Mouse (Mus musculus): ENCODE data around the gene Tstd2.
A peak's percentile ranks its signal among the peaks of the same experiment; 100 is the strongest.

Gene Tstd2

DNA sequence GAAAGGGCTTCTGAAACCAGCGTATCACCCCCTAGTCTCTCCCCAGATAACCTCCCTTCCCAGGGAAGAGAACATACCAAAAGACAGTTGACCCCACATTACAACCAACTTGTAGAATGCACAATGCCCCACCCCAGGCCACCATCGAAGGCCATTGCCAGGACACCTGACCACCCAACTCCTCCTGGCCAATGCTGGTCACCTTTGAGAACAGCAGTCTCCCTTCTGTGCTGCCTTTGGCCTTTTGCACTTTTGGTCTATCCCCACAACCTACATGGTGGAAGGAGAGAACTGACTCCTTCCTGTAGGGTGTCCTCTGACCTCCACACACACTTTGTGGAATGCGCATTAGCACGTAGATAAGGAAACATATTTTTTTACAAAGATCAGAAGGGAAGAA, 21.0 kb downstream of the Tstd2 start:
- no peak for DNase-seq

DNA sequence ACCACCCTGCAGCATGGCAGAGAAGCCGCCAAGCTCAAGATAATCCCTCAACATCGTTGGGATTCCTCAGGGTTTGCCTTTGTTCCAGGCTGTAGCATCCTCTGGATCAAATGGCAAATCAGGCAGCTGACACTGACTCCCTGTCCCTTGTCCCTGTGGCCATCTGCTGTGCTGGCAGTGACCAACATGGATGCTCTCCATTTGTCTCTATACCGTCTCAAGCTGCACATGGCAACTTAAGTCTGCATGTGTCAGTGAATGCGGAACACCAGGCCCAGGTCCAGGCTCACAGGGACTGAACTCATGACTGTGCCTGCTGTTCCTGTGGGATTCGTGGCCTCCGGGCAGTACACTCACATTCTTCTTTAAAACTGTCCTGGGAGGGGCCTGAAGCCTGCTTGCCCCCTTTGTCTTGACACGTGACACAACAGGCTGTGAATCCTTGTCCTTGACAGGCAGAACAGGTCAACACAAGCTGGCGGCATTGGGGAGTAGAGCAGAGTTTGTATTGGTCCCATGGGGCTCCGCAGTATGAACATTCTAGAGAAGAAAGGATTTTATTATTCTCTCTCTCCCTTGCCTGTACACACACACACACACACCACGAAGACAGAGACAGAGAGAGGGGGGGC, 21.8 kb downstream of the Tstd2 start:
- no peak for DNase-seq

DNA sequence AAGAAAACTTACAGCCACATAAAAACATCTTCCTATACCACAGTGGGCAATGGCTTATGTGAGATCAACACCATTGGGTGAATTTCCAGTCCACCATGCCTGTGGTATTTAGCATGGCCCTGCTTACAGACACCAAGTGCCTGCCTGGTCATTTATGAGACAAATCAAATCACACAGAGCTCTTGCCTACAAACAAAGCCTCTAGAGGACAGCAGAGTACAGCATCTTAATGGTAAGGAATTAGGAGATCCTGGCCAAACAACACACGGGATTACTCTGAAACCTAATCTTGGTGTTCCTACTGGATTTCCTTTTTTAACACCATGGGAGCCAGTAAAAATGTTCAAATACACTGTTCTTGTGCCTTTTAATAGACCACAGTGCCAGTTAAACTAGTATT, 23.2 kb downstream of the Tstd2 start:
- DNase-seq: no peak

DNA sequence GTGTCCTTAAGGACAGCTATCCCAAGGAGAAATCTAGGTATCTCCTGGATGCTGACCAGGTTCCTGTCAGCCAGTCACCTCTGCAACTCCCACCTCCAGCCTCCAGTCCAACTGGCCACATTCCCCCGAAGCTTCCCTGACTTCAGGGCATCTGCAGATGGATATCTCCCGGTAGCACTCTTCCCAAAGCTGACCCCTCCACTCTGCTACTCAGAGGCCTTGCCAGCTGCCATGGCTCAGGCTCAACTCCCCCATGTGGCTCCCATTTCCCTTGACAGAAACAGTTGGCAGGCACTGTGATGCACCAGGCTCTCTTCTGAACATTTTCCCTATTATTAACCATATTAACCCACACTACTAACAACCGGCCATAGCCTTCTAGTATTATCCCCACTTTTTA, 27.1 kb downstream of the Tstd2 start:
- no peak for DNase-seq

DNA sequence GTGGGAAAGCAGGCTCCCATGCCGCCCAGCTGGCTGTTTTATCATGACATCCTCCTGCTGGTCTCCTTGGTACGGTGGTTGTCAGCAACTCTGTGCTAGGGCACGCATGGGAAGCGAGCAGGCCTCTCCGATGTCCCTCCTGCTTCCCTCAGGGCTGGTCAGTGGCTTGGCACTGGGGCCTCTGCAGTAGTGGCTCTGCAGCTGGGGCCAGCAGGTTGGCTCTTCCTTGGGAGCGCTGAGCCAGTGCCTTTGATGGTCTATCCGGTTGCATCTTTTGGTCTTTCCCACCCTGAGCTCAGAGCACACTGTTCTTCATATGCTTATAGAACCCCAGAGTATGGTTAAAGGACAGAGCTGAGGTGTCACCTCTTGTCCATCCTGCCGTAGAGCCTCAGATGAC, 28.4 kb downstream of the Tstd2 start:
- no peak for DNase-seq

DNA sequence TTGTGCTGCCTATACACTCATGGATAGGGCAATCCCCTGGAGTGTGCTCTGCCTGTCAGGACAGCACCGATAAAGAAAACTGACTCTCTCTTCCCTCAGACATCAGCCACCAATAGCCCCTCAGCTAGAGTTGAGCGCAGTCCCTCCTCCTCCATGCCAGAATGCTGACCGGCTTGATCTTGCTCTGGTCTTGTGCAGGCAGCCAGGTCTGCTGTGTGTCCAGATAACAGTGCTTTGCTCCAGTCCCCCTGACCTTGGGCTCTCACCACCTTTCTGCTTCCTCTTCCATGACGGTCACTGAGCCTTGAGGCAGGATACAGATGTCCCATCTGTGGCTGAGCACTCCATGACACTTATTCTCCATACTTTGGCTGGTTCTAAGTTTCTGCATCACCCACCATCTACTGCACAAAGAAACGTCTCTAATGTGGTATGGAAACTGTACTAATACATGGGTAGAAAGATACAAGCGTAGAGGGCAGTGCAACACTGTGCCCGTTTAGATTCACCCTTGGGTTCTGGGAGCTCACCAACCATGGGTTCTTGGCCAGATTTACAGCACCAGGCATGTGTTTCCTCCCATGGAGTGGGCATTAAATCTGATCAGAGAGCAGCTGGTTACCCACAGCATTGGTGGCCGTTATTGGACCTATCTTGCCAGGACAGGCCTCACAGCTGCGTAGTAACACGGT, 36.3 kb downstream of the Tstd2 start:
- DNase-seq: no peak

DNA sequence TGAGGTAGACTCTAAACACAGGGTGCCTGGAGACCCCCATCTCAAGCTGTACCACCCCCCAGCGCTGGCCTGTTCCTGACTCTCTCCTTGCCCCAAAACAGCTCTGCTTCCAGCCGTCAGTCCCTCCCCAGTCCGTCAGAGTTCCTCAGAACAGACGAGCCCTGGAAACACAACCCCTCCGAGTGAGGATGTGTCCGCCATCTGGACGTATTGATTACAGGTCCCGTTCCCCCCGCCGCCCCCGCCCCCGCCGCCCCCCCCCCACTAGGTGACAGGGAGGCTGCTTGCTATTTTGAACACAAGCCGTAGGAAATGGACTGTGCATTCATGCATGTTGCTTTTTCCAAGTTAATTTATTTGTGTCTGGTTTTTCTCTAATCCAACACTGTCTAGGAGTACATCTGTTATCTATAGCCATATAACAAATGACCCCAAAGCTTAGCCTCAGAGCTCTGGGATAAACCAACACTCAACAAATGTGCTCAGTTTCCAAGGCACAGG, 37.2 kb downstream of the Tstd2 start:
- DNase-seq: no peak

DNA sequence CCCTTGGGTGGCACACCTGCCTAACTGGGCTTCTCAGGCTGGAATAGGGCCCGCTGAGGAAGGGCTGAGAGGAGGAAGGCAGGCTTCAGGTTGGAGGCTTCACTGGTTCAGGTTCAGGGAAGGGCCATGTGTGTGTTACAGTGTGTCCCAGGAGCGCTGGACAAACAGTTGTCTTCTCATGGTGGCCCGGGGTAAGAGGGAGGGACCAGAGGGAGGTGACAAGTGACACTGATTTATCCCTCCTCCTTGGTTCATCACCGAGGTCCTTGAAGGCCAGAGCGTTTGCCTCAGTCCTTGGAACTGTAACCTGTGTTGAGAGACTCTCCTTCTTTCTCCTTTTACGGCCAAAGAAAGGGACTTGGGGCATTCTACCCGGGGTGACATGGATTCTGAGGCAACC, 38.0 kb downstream of the Tstd2 start:
- DNase-seq: no peak

DNA sequence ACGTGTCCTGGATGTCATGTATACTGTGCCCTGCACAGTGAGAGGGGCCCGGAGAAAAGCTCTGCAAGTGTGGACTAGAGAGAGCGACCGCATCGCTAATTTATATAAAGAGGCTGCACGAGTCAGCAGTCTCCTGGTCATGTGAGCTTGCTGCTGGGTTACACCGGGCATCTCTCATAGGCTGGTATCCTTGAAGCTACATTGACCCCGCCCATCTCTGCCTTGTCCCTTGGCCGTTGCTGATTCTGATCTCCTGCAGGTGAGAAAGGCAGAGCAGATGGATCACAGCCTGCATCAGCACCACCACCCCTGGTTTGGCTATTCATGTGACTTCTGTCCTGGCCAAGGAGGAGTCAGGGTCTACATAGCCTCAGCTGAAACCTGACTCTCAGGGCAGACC, 39.4 kb downstream of the Tstd2 start:
- no peak for DNase-seq

DNA sequence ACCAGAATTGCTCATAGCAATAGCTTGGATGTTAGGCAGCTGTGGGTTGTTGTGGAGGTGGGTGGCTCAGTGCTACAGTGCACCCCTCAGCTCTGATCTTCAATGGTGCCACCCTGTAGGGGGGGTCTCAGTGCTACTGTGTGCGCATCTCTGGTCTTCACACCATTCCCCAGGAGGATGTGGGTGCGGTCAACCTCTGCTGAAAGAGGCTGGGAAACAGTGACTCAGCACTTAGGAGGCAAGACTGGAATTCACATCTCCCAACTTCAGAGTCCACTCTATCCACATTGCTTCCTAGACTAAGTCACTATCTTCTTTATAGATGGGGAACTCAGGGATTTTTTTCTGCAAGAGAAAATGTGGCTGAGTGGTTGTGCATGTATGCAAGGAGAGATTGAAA, 40.9 kb downstream of the Tstd2 start:
- no peak for DNase-seq

DNA sequence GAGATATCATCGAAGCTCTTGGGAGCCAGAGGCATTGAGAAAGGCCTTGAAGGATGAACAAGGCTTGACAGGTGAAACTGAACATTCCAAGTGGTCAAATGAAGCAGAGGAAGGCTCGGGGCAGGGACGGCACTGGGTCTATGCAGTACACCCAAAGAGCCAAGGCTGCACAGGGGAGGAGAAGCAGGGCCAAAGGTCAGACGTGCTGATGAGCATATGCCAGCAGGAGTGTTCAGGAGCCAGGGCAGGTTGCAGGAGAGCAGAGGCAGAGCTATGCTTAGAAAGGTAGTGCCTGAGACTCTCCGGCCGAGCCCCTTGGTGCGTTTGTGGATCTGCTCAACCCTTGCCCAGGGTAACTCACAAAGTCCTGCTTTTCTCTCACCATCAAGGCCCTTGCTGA, 41.9 kb downstream of the Tstd2 start:
- no peak for DNase-seq

DNA sequence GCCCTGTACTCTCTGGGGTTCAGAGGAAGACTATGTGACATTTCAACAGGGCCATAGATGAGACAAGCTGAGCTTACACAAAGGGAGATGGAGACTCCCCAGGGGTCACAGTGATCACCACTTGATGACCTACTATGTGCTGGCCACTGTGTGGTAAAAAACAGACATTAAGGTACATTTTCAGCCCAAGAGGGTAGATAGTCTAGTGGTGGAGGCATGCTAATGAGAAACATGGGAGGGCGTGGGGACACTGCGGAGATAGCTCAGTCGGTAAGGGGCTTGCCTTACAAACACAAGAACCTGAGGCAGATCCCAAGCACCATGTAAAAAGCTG, 42.7 kb downstream of the Tstd2 start:
- no peak for DNase-seq

DNA sequence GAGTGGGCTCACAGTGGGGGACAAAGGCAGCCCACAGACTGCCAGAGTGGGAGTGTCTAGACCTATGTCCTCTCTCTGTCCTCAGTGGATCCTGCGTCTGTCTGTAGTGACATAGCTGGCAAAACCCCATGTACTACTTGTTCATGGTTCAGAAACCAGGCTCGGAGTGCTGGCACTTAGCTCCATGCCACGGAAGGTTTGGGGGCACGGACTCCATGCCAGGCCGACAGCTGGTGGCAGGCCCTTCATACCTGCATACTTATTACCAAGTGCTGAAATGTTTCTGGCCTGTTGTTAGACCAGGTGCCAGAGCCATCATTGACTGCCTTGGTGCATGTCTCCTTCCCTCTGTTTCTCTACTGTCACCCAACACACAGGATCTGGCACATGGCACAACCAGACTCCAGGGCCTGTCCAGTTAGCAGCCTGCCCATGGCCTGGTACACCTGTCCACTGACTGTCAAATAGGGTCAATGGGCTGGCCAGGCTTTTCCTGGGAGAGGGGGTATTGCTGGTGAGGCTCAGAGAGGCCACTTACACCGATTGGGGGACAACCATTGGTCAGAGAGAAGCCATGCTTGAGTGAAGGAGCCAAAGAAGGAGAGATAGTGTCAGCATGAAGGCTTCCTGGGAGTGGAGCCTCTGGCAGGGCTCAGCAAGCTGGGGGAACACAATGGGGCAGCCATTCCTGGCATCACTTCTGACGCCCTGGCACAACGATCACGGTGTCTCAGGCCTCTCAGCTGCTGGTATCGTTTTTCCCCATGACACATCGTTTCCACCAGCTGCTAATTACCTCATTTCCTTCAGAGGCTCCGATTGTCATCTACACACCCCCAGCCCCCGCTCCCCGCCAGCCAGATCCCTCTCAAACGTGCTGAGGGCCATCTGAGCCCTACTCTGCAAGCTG, 43.3 kb downstream of the Tstd2 start:
- peak; percentile 30 for DNase-seq

DNA sequence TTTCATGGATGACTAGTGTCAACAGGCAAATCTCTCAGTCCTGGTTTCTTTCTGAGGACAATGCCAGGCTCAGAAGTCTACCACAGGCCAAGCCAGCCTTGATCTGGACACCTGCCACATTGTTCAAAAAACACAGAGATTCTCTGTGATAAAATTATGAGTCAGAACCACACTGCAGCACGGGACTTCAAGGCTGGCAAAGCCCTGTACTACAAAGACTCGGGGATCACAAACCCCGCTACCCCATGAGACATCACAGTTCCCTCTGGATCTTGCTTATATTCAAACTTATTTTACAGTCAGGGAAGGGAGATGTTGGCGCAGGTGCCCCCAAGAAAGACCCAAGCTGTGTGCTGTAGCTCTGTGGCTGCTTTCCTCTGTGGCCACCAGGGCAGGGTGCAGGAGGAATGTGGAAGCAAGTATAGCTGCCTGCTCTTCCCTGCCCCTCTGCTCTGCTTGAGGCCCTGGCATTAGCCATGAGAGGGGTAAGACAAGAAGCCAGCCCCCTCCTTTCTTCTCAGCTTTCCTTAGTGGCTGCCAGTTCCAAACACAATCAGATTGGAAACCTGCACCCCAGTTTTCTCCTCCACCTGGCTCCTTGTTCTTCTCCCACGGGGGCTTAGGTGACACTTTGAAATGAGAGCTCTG, 45.9 kb downstream of the Tstd2 start:
- DNase-seq: no peak

DNA sequence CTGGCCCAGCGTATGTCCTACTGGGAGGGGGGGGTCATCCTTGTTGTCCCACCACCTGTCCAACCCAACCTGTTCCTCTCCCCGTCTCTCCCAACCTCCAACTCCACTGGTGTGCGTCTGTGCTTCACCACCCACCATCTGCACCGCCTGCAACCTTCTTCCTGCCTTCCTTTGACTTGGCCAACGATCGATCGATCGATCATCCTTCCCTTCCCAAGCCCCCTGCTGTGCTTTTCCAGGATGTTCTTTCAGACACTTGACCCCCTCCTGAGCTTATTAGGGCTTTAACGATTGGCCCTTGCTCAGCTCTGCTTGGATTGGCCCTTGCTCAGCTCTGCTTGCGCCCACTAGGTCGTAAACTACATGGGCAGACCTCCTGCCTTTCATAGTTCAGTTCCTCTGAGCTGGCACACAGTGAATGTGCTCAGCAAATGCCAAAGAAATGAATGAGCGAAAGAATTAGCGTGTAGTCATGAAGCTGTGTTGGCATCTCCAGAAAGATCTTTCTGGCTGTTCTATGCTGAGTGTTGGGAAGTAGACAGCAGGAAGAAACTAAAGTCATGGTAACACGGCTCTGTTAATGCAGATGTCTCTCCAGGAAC, 48.9 kb downstream of the Tstd2 start:
- DNase-seq: no peak

DNA sequence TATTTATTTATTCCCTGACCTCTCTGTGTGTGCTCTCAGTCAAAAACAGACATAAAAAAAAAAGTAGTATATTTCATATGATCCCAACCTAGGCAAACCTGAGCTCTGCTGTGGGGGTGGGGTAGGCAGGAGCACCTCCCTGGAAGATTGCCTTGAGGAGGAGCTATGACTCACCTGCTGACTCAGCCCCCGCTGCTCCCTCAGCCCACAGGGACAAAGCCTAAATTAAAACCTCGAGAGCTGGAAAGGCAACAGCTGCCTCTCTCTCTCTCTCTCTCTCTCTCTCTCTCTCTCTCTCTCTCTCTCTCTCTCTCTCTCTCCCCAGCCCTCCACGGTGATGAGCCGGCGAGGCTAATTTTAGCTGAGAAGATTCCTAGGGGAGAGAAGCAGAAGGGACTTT, 50.6 kb downstream of the Tstd2 start:
- DNase-seq: no peak

DNA sequence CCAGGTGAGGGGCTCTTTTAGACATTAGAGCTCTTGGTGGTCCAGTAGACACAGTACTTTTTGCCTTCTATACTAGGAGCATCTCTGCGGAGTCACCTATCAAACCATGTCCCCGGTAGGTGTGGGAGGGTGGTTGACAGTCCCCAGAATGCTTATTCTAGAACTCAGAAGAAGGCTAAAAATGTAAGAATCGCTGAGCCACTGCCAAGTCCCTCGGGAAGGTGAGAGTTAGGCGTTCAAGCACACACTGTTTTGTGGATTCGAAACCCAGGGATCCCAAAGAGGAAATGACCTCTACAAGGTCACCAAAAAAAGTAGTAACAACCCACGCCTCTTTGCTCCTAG, 51.1 kb downstream of the Tstd2 start:
- DNase-seq: no peak

DNA sequence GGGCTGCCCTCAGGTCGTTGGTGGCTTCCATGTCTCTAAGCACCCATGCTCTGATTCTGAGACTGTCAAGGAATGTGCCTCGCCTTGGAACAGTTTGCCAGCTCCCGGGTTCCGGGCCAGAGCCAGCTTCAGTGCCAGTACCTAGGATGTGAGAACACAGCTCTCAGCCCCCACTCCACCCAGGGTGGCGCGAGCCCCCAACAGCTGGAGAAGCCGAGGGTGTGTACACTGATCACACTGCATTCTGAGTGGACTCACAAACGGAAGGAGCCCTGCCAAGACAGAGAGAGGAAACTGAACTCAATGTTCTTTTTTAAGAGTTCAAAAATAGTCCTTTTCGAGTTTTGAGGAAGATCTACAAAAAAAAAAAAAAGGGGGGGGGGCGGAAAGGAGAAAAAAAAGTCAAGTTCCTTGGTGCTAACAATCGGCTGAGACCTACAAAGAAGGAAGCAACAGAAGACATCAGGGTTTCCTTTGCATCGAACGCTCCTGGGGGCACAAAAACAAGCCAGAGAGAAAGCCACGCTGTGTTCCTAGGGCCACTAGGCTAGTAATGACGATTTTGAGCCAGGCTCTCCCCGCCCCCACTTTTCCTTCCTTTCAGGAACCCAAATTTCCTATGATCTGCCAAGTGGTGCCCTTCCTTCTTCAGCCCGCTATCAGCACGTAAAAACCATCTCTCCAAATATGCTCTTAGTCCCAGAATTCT, 51.6 kb downstream of the Tstd2 start:
- no peak for DNase-seq

DNA sequence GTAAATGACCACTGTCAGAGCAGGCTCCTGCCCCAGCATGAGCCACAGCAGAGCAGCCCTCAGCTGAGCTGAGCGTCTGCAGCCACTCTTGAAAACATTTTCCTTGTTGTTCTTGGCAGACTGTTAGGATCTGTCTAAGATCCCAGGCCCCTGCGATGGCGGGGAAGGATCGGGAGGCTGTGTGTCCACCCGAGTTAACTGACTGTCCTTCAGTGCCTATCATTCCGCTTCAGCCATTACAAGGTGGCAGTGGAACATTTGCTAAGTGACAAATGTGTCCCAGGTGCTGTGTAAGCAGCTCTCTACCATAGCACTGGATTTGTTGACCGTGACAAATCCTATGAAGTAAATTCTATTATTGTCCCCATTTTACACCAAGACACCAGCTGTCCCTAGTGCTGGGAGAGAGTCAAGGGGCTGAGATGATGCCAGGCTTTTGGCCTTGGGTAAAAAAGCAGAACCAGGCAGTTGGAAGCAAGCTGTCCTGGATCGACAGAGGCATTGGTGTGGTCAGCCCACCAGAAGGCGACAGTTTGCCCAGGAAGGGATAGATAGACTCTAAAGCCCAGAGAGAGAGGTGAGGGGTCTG, 53.2 kb downstream of the Tstd2 start:
- no peak for DNase-seq

DNA sequence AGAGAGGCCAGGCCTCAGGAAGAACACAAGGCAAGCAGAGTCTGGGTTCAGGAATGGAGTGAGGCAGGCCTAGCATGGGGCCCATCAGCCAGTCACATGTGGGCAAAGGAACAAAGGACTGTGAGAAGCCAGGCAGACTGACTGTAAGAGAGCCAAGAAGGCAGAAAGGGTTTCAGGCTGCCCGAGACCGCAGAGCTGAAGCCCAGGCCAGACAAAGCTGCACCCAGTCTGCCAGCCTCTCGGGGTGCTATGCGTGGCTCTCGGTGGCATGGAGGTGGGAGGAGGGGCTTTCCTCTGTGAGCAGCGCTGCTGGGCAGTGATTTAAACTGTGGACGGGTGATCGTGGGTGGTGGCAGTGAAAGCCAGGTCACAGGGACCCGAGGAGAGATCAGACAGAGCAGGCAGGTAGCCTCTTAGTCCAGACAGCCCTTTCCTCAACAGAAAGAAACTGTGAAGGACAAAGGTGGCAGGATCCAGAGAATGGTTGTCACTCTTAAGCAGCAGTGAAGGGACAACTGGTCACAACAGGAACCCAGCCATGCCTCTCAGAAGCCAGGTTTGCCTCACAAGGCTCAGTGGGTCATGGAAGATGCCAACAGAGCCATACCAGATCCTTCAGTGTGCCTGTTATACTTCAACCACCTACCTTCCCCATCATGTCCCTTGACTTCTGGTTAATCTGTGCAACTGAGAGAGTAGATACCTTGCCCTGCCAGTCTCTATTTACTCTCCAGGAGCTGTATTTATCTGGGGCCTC, 53.9 kb downstream of the Tstd2 start:
- DNase-seq: no peak

DNA sequence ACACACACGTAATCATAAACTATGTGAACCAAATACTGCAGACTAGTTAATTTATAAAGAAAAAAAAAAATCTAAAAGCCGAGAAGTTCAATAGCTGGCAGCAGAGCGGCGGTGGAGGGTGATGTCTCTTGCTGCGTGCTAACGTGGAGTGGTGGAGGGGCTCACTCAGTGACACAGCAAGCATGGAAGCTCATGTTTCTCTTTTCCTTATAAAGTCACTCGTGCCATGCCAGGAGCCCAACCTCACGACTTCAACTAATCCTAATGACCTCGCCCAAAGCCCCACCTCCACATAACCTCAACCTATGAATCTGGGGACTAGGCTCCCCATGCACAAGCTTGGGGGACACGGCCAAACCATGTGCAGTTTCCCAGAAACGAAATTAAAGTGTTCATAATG, 55.9 kb downstream of the Tstd2 start:
- DNase-seq: no peak

All from thymus, postnatal 4 days (tissue).